Mouse (Mus musculus): Measurements from ENCODE around the gene Cphx1.
"Not testable (repeated sequence)": the region's sequence is repeated elsewhere in the genome, so short reads cannot be mapped to it uniquely, and the experiment has no call there.

Cphx1 gene

GRCm38 (mm10) chr14:25938004-25938403, at the start of gene Cphx1:
Cphx1 (plus strand) TSS chr14:25938304.
- not testable (repeated sequence) for DNase-seq

GRCm38 (mm10) chr14:25894566-25894965, 43.5 kb upstream of the Cphx1 start:
- DNase-seq, result not testable (repeated sequence)

- not testable (repeated sequence) for DNase-seq
These were observed 42.4 kb upstream of the Cphx1 start for GRCm38 (mm10) chr14:25895686-25896085.

- DNase-seq, result not testable (repeated sequence)
These were observed 35.1 kb upstream of the Cphx1 start, which contains the start of gene Plac9a for GRCm38 (mm10) chr14:25903000-25903399. Plac9a (minus strand) TSS chr14:25903100.

- DNase-seq, result peak; percentile 3
These were observed 32.9 kb upstream of the Cphx1 start for GRCm38 (mm10) chr14:25905243-25905642.

GRCm38 (mm10) chr14:25907272-25907671, 30.8 kb upstream of the Cphx1 start:
- not testable (repeated sequence) for DNase-seq

- not testable (repeated sequence) for DNase-seq
These were observed 29.1 kb upstream of the Cphx1 start for GRCm38 (mm10) chr14:25908976-25909375.

GRCm38 (mm10) chr14:25918427-25919170, 19.5 kb upstream of the Cphx1 start:
- not testable (repeated sequence) for DNase-seq

GRCm38 (mm10) chr14:25926814-25927561, 11.1 kb upstream of the Cphx1 start:
- not testable (repeated sequence) for DNase-seq

- DNase-seq, result not testable (repeated sequence)
These were observed 10.6 kb upstream of the Cphx1 start, which contains the start of gene Tmem254a for GRCm38 (mm10) chr14:25927562-25927881. Tmem254a (minus strand) TSS chr14:25927672.

- DNase-seq, result not testable (repeated sequence)
These were observed 1.1 kb upstream of the Cphx1 start for GRCm38 (mm10) chr14:25936867-25937630.

GRCm38 (mm10) chr14:25957861-25958260, 19.8 kb downstream of the Cphx1 start:
- DNase-seq, result not testable (repeated sequence)

- not testable (repeated sequence) for DNase-seq
These were observed 40.5 kb downstream of the Cphx1 start, which contains the start of gene Duxbl1 for GRCm38 (mm10) chr14:25978371-25979241. Duxbl1 (plus strand) TSS chr14:25978577.

- not testable (repeated sequence) for DNase-seq
These were observed 41.3 kb downstream of the Cphx1 start for GRCm38 (mm10) chr14:25979242-25979941.

- not testable (repeated sequence) for DNase-seq
These were observed 43.8 kb downstream of the Cphx1 start for GRCm38 (mm10) chr14:25981880-25982279.

All from right cerebral cortex, postnatal 25 days (tissue).